Mouse (Mus musculus): Measurements from ENCODE around the gene Dlg2.

Dlg2 gene

GRCm38 (mm10) chr7:90540811-90541323 is 64.4 kb downstream of the Dlg2 start:
- no peak for DNase-seq

DNA sequence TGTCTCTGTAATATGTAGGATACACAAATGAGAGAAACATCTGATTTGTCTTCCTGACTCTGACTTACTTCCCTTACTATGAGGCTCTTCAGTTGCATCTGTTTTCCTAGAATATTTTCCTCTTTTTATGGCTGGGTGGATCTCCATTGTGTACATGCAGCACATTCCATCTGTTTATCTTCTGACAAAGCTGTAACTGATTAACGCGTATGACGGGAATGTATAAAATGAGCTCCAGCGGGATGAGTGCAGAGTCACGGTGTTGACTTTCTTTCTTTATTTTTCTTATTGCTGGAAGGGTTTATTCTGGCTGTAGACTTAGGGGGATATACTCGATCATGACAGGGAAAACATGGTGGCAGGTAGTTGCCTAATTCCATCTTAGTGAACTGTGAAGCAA is 76.9 kb downstream of the Dlg2 start:
- no peak for DNase-seq

DNA sequence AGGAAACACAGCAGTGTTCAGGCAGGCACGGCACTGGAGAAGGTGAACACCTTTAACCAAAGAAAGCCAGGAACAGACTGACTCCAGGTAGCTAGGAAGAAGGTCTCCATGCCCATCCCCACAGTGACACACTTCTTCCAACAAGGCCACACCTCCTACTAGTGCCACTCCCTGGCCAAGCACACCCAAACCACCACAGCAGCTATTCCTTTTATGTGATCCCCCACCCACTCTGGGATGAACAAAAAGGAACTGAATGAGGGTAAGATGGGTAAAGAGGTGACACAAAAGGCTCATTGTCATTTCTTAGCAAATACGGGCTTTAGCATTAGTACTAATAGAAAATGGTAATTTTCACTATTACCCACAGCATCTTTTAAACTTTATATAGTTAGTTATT is 77.9 kb downstream of the Dlg2 start:
- DNase-seq = no peak

DNA sequence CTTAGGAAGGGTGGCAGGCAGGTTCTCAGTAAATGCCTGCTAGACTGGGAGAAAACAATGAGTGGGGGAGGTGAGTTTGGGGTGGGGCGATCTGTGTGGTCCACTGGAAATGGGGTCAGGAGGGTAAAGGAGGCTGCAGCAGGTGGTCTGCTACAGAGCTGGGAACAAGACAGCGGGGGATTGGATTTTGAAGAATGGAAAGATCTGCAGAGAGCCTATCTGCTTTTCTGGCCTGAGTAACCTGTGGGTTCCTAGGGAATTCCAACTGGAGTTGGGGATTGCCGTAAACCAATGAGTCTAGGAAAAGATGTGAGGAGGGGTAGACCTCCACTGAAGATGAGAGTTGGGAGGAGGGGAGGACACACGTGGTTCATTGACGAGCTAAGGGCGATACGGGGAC is 92.7 kb downstream of the Dlg2 start:
- DNase-seq = no peak

GRCm38 (mm10) chr7:90587795-90588194 is 111.3 kb downstream of the Dlg2 start:
- DNase-seq = no peak

- DNase-seq = no peak
Measured at GRCm38 (mm10) chr7:90588318-90588717, 111.8 kb downstream of the Dlg2 start.

GRCm38 (mm10) chr7:90609764-90610163 is 133.3 kb downstream of the Dlg2 start:
- DNase-seq = no peak

- DNase-seq = no peak
Measured at GRCm38 (mm10) chr7:90630546-90630945, 154.1 kb downstream of the Dlg2 start.

GRCm38 (mm10) chr7:90649512-90649911 is 173.0 kb downstream of the Dlg2 start:
- no peak for DNase-seq

- DNase-seq = peak in 1 of 2 experiments; percentile 1
Measured at GRCm38 (mm10) chr7:90651128-90651527, 174.7 kb downstream of the Dlg2 start.

GRCm38 (mm10) chr7:90651611-90652010 is 175.1 kb downstream of the Dlg2 start:
- no peak for DNase-seq

GRCm38 (mm10) chr7:90658593-90658992 is 182.1 kb downstream of the Dlg2 start:
- DNase-seq = peak in 1 of 2 experiments; percentile 14

DNA sequence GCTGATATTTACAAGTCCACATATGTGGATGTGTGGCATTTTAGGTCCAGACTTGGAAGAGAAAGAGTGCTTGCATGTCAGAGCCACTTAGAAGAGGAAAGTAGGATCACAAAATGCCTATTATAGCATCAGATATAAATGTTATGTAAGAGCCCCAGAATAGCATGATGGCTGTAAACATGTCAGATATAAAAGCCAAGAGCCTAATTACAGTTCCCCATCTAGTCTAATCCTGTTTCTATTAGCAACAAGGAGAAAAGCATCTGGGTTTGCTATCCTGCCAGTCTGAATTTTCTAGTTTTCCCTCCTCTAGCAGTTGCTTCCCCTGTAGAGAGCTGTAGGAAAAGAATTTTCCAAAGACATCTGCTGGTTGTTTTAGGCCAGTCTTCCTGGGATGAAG is 217.6 kb downstream of the Dlg2 start:
- DNase-seq = no peak

DNA sequence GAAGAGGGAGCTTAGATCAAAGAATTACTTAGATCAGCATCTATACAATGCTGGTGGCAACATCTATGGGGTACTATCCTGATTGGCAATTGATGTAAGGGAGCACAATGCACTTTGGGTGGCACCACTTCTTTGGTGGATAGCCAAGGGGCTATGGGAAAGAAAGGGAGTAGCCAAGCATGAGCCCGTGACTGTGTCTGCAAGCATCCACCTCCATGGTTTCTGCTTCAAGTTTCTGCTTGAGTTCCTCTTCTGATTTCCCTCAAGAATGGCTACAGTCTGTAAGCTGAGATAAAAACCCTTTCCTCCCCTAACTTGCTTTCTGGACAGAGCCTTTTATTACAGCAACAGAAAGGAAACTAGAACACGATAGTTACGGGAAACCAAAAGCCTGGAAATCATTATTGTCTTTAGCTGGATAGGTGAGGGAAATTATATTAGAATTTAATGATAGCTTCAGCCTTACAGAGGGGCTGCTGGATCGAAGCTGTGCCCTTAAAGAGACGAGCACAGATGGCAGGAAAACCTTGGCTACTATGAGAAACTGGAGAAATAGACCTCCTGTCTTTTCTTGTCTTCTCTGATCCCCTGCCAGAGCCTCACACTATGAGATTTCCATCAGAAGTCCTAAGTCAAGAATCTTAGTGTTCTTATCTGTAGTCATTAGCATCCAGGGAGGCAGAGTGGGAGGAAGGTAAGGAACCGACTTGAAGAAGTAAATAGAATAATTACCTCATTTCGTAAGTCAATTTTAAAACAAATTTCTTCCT is 219.9 kb downstream of the Dlg2 start:
- DNase-seq = no peak

- DNase-seq = no peak
Measured at GRCm38 (mm10) chr7:90703163-90703852, 226.8 kb downstream of the Dlg2 start.

GRCm38 (mm10) chr7:90703951-90704350 is 227.5 kb downstream of the Dlg2 start:
- no peak for DNase-seq

DNA sequence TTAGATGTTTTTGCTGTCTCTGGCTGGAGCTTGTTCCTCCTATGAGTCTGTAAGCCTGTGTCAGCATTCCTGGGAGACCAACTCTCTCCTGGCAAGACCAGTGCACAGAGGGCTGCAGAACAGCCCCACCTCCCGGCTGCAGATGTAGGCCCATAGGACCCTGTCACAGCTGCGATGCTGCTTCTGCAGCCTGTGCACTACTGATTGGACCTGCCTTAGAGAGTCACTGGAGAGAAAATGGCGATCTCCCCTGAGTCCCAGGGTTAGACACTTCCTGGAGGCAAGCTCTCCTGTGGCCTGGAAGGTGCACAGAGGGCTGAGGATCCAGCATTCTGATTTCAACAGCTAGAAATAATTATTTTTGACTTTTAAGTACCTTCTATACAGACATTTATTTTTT is 257.6 kb downstream of the Dlg2 start:
- DNase-seq = no peak

GRCm38 (mm10) chr7:90736369-90736768 is 259.9 kb downstream of the Dlg2 start:
- DNase-seq = no peak

GRCm38 (mm10) chr7:90748636-90749035 is 272.2 kb downstream of the Dlg2 start:
- DNase-seq = no peak

DNA sequence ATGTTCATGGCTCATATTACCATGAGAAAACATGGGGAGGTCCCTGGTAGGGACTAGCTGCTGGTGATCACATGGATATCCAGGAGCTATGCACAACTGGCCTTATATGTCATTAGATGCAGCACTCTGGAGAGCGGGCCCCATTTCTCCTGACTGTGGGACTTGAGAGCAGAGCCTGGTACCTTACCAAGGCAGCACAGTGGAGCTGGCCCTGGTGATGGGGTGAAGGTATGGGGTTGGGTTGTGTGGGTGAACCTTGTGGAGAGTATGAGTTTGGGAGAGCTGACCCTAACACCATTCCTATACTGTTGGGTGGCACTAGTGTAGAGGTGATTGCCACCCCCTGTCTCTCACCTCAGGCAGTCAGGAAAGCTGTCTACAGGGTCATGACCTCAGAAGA is 311.5 kb downstream of the Dlg2 start:
- no peak for DNase-seq

GRCm38 (mm10) chr7:90791522-90791921 is 315.1 kb downstream of the Dlg2 start:
- no peak for DNase-seq

GRCm38 (mm10) chr7:90825640-90826039 is 349.2 kb downstream of the Dlg2 start:
- DNase-seq = no peak

DNA sequence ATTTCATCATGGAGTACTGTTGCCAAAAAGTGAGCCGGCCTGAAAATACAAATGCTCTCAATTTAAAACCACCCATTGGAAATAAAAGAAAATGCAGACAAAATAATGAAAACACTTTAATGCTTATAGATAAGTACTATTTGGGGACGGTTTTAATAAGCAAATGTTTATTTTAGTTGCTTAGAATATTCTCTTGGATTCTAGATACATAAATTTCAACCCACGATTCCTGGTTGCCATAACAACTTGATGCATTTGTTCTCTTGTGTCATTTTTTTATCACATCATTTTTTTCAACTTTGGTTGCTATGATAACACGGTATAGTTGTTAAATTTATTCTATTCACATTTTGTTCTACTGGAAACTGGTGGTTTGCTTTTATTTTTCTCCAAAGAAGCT is 364.8 kb downstream of the Dlg2 start:
- no peak for DNase-seq
